Comparison of ENCODE assay signal across 8 mouse cellular contexts in genomic region chr8:117379131-117379530, GRCm38 (mm10).
DNase-seq lines count a peak whose midpoint lies in the region; ATAC-seq and TF ChIP-seq lines count a peak whose summit lies in the region.

No protein-coding gene starts in this region.

- peaks cover 8% of the 10 kb centered on the region for H3K36me3 ChIP-seq in thymus, adult 2 months (ENCODE audit: control insufficient read depth, insufficient read depth, low read length)
- 0 out of 2 replicates have a peak, but pooled peaks cover 20% of the 10 kb centered on the region for H3K36me3 ChIP-seq in embryonic facial prominence, embryonic 14.5 days (ENCODE audit: control insufficient read depth, insufficient read depth, low read length)
- 0 out of 2 replicates have a peak, but pooled peaks cover 6% of the 10 kb centered on the region for H3K36me3 ChIP-seq in kidney, embryonic 16.5 days (ENCODE audit: insufficient read depth, low read length)
- H3K36me3 ChIP-seq in liver, adult 2 months (ENCODE audit: control insufficient read depth, insufficient read depth, low read length), result no peaks in the 10 kb centered on the region
- H3K36me3 ChIP-seq in neural tube, embryonic 13.5 days, result peaks cover 5% of the 10 kb centered on the region; the same call in 1 of the 2 replicates

- TF ChIP-seq CTCF in thymus, adult 2 months (IDR thresholded peaks at IDR 0.05; ENCODE audit: borderline replicate concordance, control insufficient read depth, extremely low read depth, insufficient read depth, low read length, poor library complexity), result 0 out of 2 replicates have a peak, but pooled peaks have one; percentile 16
- TF ChIP-seq CTCF in liver, adult 2 months (IDR thresholded peaks at IDR 0.05; ENCODE audit: low read depth, low read length), result peak; percentile 72

- DNase-seq in thymus, adult 2 months, result peak; percentile 10
- no peak for DNase-seq in thymus, adult 18-20 months
- peak; percentile 18 for DNase-seq in embryonic facial prominence, embryonic 14.5 days (ENCODE audit: low spot score)
- peak; percentile 51 to 68 for DNase-seq in heart, adult 9 months (ENCODE audit: low spot score in 2 of 2)
- no peak for DNase-seq in liver, adult 2 months (ENCODE audit: extremely low read depth, low read depth, low spot score)
- DNase-seq in yolk sac, embryonic 10.5 days (ENCODE audit: low spot score), result no peak

- no peaks in the 10 kb centered on the region for H3K27me3 ChIP-seq in thymus, adult 2 months (ENCODE audit: control insufficient read depth, insufficient read depth, low read length)
- no peaks in the 10 kb centered on the region for H3K27me3 ChIP-seq in embryonic facial prominence, embryonic 14.5 days (replicated peaks; ENCODE audit: control insufficient read depth, insufficient read depth, low read length)
- H3K27me3 ChIP-seq in kidney, embryonic 16.5 days (ENCODE audit: insufficient read depth, low read length), result no peaks in the 10 kb centered on the region
- H3K27me3 ChIP-seq in liver, adult 2 months (ENCODE audit: control insufficient read depth, insufficient read depth, low read length), result no peaks in the 10 kb centered on the region
- no peaks in the 10 kb centered on the region for H3K27me3 ChIP-seq in neural tube, embryonic 13.5 days

- H3K4me3 ChIP-seq in thymus, adult 2 months (ENCODE audit: control insufficient read depth, insufficient read depth, low read length), result no peak overlapping the region
- H3K4me3 ChIP-seq in embryonic facial prominence, embryonic 14.5 days (ENCODE audit: low read depth, low read length), result no peak overlapping the region
- H3K4me3 ChIP-seq in kidney, embryonic 16.5 days (ENCODE audit: low read length), result no peak overlapping the region
- no peak overlapping the region for H3K4me3 ChIP-seq in liver, adult 2 months (ENCODE audit: insufficient read depth, low read depth, low read length)
- no peak overlapping the region for H3K4me3 ChIP-seq in neural tube, embryonic 13.5 days

- peaks cover 64% of the 10 kb centered on the region for H3K79me2 ChIP-seq in liver, adult 2 months (ENCODE audit: control insufficient read depth, insufficient read depth, low read length)

- 0 out of 2 replicates have a peak, but pooled peaks have one; percentile 55 for ATAC-seq in embryonic facial prominence, embryonic 14.5 days (ENCODE audit: low read depth)
- peak; percentile 60 for ATAC-seq in kidney, embryonic 16.5 days (ENCODE audit: low FRiP score, low TSS enrichment)
- no peak; the same call in 1 of the 2 replicates for ATAC-seq in neural tube, embryonic 13.5 days (ENCODE audit: low read depth)

- H3K9me3 ChIP-seq in embryonic facial prominence, embryonic 14.5 days (ENCODE audit: control insufficient read depth, low read length), result peaks cover 3% of the 10 kb centered on the region; the same call in 1 of the 2 replicates
- peaks cover 2% of the 10 kb centered on the region; the same call in 1 of the 2 replicates for H3K9me3 ChIP-seq in kidney, embryonic 16.5 days (ENCODE audit: low read length)
- H3K9me3 ChIP-seq in neural tube, embryonic 13.5 days, result no peaks in the 10 kb centered on the region

- TF ChIP-seq POLR2A in thymus, adult 2 months (IDR thresholded peaks at IDR 0.05; ENCODE audit: control insufficient read depth, extremely low read depth, insufficient read depth, low read length, poor library complexity), result no peak
- TF ChIP-seq POLR2A in liver, adult 2 months (IDR thresholded peaks at IDR 0.05; ENCODE audit: extremely low read depth, insufficient read depth, low read length), result no peak

- no peak overlapping the region for H3K4me2 ChIP-seq in embryonic facial prominence, embryonic 14.5 days (ENCODE audit: low read depth, low read length)
- H3K4me2 ChIP-seq in kidney, embryonic 16.5 days (replicated peaks; ENCODE audit: low read depth, low read length), result no peak overlapping the region
- H3K4me2 ChIP-seq in neural tube, embryonic 13.5 days, result no peak overlapping the region

- 88% methylated on average over 10 of the region's 10 CpGs for WGBS in thymus, adult 2 months
- WGBS in embryonic facial prominence, embryonic 14.5 days, result 59% methylated on average over 10 of the region's 10 CpGs
- WGBS in kidney, embryonic 16.5 days, result 56% methylated on average over 10 of the region's 10 CpGs
- 70% methylated on average over 10 of the region's 10 CpGs for WGBS in liver, adult 2 months
- 64% methylated on average over 10 of the region's 10 CpGs for WGBS in neural tube, embryonic 13.5 days

- H3K4me1 ChIP-seq in thymus, adult 2 months (replicated peaks; ENCODE audit: control insufficient read depth, insufficient read depth, low read length), result no peaks in the 10 kb centered on the region
- no peaks in the 10 kb centered on the region for H3K4me1 ChIP-seq in embryonic facial prominence, embryonic 14.5 days (ENCODE audit: control insufficient read depth, insufficient read depth, low read length)
- H3K4me1 ChIP-seq in kidney, embryonic 16.5 days (ENCODE audit: insufficient read depth, low read length), result peaks cover 10% of the 10 kb centered on the region; the same call in 1 of the 2 replicates
- no peaks in the 10 kb centered on the region; the same call in 1 of the 2 replicates for H3K4me1 ChIP-seq in liver, adult 2 months (ENCODE audit: control insufficient read depth, insufficient read depth, low read length)
- peaks cover 50% of the 10 kb centered on the region for H3K4me1 ChIP-seq in neural tube, embryonic 13.5 days (replicated peaks)

- no peak overlapping the region for H3K9ac ChIP-seq in embryonic facial prominence, embryonic 14.5 days (ENCODE audit: low read depth, low read length)
- no peak overlapping the region for H3K9ac ChIP-seq in kidney, embryonic 16.5 days (replicated peaks; ENCODE audit: low read length)
- no peak overlapping the region for H3K9ac ChIP-seq in liver, adult 2 months (ENCODE audit: low read depth, low read length)
- 0 out of 2 replicates have a peak overlapping the region, but pooled peaks have one; percentile 38 for H3K9ac ChIP-seq in neural tube, embryonic 13.5 days

- no peak overlapping the region for H3K27ac ChIP-seq in thymus, adult 2 months (ENCODE audit: control insufficient read depth, insufficient read depth, low read length)
- no peak overlapping the region for H3K27ac ChIP-seq in embryonic facial prominence, embryonic 14.5 days (replicated peaks; ENCODE audit: low read depth, low read length)
- no peak overlapping the region for H3K27ac ChIP-seq in kidney, embryonic 16.5 days (ENCODE audit: low read length)
- no peak overlapping the region for H3K27ac ChIP-seq in liver, adult 2 months (replicated peaks; ENCODE audit: insufficient read depth, low read depth, low read length)
- H3K27ac ChIP-seq in neural tube, embryonic 13.5 days (replicated peaks), result peak overlapping the region; percentile 54

Comparison
In these comparisons a context has a peak if more than half of its experiments do, and no peak if none do; other contexts are left out.
1. DNase-seq: peak in thymus, adult 2 months (single experiment), embryonic facial prominence, embryonic 14.5 days (single experiment) and heart, adult 9 months (2 of 2); none in thymus, adult 18-20 months (0 of 2), liver, adult 2 months (single experiment) and yolk sac, embryonic 10.5 days (single experiment).